Mouse (Mus musculus) heart, adult 2 months (tissue): ENCODE results near the gene Tldc2. TPM values are rescaled to one million over a fixed set of nuclear protein-coding genes. Genes with fewer than 3 reads are reported as not detected.

Experiments
- DNase-seq, 2 experiments: peaks; one replicate each; pipeline ENCODE4 v3.0.0; 2021
- H3K27ac ChIP-seq: fragments of 200-600 bp; 2 replicates; pipeline ENCODE4 v1.8.1; 2022
- H3K27me3 ChIP-seq: fragments of 200-500 bp; 2 replicates; pipeline ENCODE4 v1.6.1; 2012; ENCODE audit warnings: mild to moderate bottlenecking, low read length, inconsistent platforms, mixed read lengths; ENCODE audit not compliant: control insufficient read depth, insufficient read depth
- H3K36me3 ChIP-seq: fragments of 200-500 bp; 2 replicates; pipeline ENCODE4 v1.6.1; 2012; ENCODE audit warnings: low read length, inconsistent platforms; ENCODE audit not compliant: control insufficient read depth, insufficient read depth
- H3K4me1 ChIP-seq: fragments of 200-500 bp; 2 replicates; pipeline ENCODE4 v1.6.1; 2011; ENCODE audit warnings: low read length; ENCODE audit not compliant: control insufficient read depth, insufficient read depth
- H3K4me3 ChIP-seq: fragments of 200-600 bp; 2 replicates; pipeline ENCODE4 v1.8.1; 2022
- H3K79me2 ChIP-seq: fragments of 200-500 bp; replicated peaks from 2 replicates; pipeline ENCODE4 v1.6.1; 2012; ENCODE audit warnings: mild to moderate bottlenecking, inconsistent platforms, low read length, moderate library complexity, mixed read lengths; ENCODE audit not compliant: control insufficient read depth, insufficient read depth
- H3K9ac ChIP-seq: fragments of 200-500 bp; 2 replicates; pipeline ENCODE4 v1.6.1; 2012; ENCODE audit warnings: low read depth, mild to moderate bottlenecking, control low read depth, inconsistent platforms, low read length, mixed read lengths
- CTCF ChIP-seq: fragments of 200-600 bp; IDR thresholded peaks from 2 replicates; pipeline ENCODE4 v1.8.1; 2022; ENCODE audit warnings: antibody characterized with exemption, mild to moderate bottlenecking, moderate library complexity
- EP300 ChIP-seq: fragments of 200-500 bp; IDR thresholded peaks from 2 replicates; pipeline ENCODE4 v1.6.1; 2011; ENCODE audit warnings: low read depth, low read length, control low read depth; ENCODE audit not compliant: insufficient read depth
- POLR2A ChIP-seq: fragments of 200-500 bp; IDR thresholded peaks from 2 replicates; pipeline ENCODE4 v1.6.1; 2011; ENCODE audit warnings: mild to moderate bottlenecking, low read depth, low read length, control low read depth; ENCODE audit not compliant: insufficient read depth
- WGBS: fragments of 180-500 bp; shearing (Covaris S2); methylation state at CpG from one replicate; pipeline ENCODE4 v1.1.7; 2018; 5-methylcytosine and 5-hydroxymethylcytosine counted together
- intact Hi-C: fragments of 180-260 bp; cut with DNase I; formaldehyde crosslinking; loops from one replicate; pipeline ENCODE4 v1.15.1; 2025
- polyA plus RNA-seq: library from polyadenylated mRNA; depleted of rRNA; stranded (reverse); fragments of >200 nt; gene quantifications from 2 replicates; pipeline ENCODE4 v1.2.3, GENCODE M21; 2012
- total RNA-seq, 2 experiments: library from RNA; stranded (reverse); gene quantifications; 2 replicates each; pipeline ENCODE4 v1.2.3; 2021

The Tldc2 gene
- total and polyA plus RNA-seq, 3 experiments, result not detected

GRCm38 (mm10) chr2:157069755-157070315, 17.0 kb upstream of the Tldc2 start:
- intact Hi-C loops, result no loop called here
- H3K4me1 ChIP-seq, result peaks cover 70% of the 10 kb centered on the region
- no peaks in the 10 kb centered on the region for H3K27me3 ChIP-seq
- DNase-seq, result peak in 1 of 2 experiments; percentile 53
- H3K79me2 ChIP-seq, result peaks cover 4% of the 10 kb centered on the region
- 24% methylated on average over 3 of the region's 3 CpGs for WGBS
- TF ChIP-seq CTCF (no peak), POLR2A (no peak), EP300 (no peak)
- peak overlapping the region; percentile 73 for H3K27ac ChIP-seq
- peaks cover 3% of the 10 kb centered on the region for H3K36me3 ChIP-seq
- peak overlapping the region; percentile 9; the same call in 1 of the 2 replicates for H3K9ac ChIP-seq
- H3K4me3 ChIP-seq, result no peak overlapping the region

- peak; percentile 64 to 65 for DNase-seq
- TF ChIP-seq POLR2A (no peak), CTCF (no peak), EP300 (no peak)
- 20% methylated on average over 9 of the region's 9 CpGs for WGBS
- H3K27me3 ChIP-seq, result no peaks in the 10 kb centered on the region
- peaks cover 3% of the 10 kb centered on the region; the same call in 1 of the 2 replicates for H3K79me2 ChIP-seq
- intact Hi-C loops, result no loop called here
- peak overlapping the region; percentile 73 for H3K27ac ChIP-seq
- H3K4me3 ChIP-seq, result no peak overlapping the region
- peaks cover 3% of the 10 kb centered on the region for H3K36me3 ChIP-seq
- H3K4me1 ChIP-seq, result peaks cover 67% of the 10 kb centered on the region
- H3K9ac ChIP-seq, result peak overlapping the region; percentile 33
Observed at GRCm38 (mm10) chr2:157070365-157070764, 16.5 kb upstream of the Tldc2 start.

- Histone ChIP-seq H3K9ac (no peak overlapping the region), H3K27me3 (no peaks in the 10 kb centered on the region), H3K4me1 (peaks cover 71% of the 10 kb centered on the region), H3K4me3 (no peak overlapping the region), H3K79me2 (peaks cover 2% of the 10 kb centered on the region; the same call in 1 of the 2 replicates), H3K27ac (peak overlapping the region; percentile 55), H3K36me3 (peaks cover 3% of the 10 kb centered on the region; the same call in 1 of the 2 replicates)
- intact Hi-C loops, result no loop called here
- no peak for TF ChIP-seq EP300
- no peak for TF ChIP-seq CTCF
- no peak for TF ChIP-seq POLR2A
- WGBS, result 5% methylated on average over 2 of the region's 2 CpGs
- peak; percentile 79 to 85 for DNase-seq
Observed at GRCm38 (mm10) chr2:157071556-157071955, 15.3 kb upstream of the Tldc2 start.

- intact Hi-C loops, result no loop called here
- no peaks in the 10 kb centered on the region for H3K27me3 ChIP-seq
- peaks cover 2% of the 10 kb centered on the region; the same call in 1 of the 2 replicates for H3K79me2 ChIP-seq
- DNase-seq, result peak in 1 of 2 experiments; percentile 24
- no peak overlapping the region for H3K4me3 ChIP-seq
- peak overlapping the region; percentile 26; the same call in 1 of the 2 replicates for H3K27ac ChIP-seq
- peaks cover 3% of the 10 kb centered on the region; the same call in 1 of the 2 replicates for H3K36me3 ChIP-seq
- H3K9ac ChIP-seq, result no peak overlapping the region
- peaks cover 69% of the 10 kb centered on the region for H3K4me1 ChIP-seq
- WGBS, result 58% methylated on average over 9 of the region's 9 CpGs
- TF ChIP-seq CTCF, result no peak
- TF ChIP-seq EP300, result no peak
- TF ChIP-seq POLR2A, result no peak
Observed at GRCm38 (mm10) chr2:157072316-157072990, 14.4 kb upstream of the Tldc2 start.

- 45% methylated on average over 9 of the region's 9 CpGs for WGBS
Observed at GRCm38 (mm10) chr2:157073378-157074052, 13.3 kb upstream of the Tldc2 start.

More at GRCm38 (mm10) chr2:157073378-157074052, 13.3 kb upstream of the Tldc2 start:
- Histone ChIP-seq H3K4me3 (no peak overlapping the region), H3K9ac (no peak overlapping the region), H3K27me3 (no peaks in the 10 kb centered on the region), H3K36me3 (peaks cover 3% of the 10 kb centered on the region; the same call in 1 of the 2 replicates), H3K79me2 (peaks cover 2% of the 10 kb centered on the region; the same call in 1 of the 2 replicates), H3K4me1 (peaks cover 68% of the 10 kb centered on the region), H3K27ac (peak overlapping the region; percentile 76)
- TF ChIP-seq POLR2A (no peak), CTCF (no peak), EP300 (no peak)
- peak in 1 of 2 experiments; percentile 26 for DNase-seq
- intact Hi-C loops, result no loop called here
